ENCODE assay signal across 8 mouse cellular contexts in the genomic region with DNA sequence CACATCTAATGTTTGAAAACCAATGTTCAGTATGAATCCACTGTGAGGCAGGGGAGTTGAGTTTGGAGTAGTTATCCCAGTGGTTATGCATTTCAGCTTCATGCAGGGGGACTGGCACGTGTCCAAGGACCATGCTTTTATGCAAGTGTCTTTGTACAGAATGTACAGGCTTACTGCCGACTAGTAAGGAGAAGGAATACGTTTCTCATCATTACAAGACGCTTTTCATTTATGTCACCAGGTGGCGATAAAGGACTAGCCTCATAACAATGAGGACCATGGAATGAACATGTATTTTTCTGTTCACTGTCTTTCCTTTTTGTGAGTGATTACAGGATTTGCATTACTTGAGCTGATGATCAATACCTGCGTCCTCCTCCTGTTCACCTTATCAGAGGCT.
A peak's percentile ranks its signal among the peaks of the same experiment; 100 is the strongest.
DNase-seq lines count a peak whose midpoint lies in the region; ATAC-seq lines count a peak whose summit lies in the region.

No protein-coding gene starts in this region.

- H3K4me2 ChIP-seq in forebrain, embryonic 16.5 days (ENCODE audit: low read length) = no peak overlapping the region
- no peak overlapping the region for H3K4me2 ChIP-seq in liver, embryonic 12.5 days
- no peak overlapping the region for H3K4me2 ChIP-seq in neural tube, embryonic 14.5 days (ENCODE audit: low read depth, low read length)

- no peaks in the 10 kb centered on the region for H3K36me3 ChIP-seq in forebrain, embryonic 16.5 days (ENCODE audit: control insufficient read depth, insufficient read depth)
- peaks cover 17% of the 10 kb centered on the region for H3K36me3 ChIP-seq in liver, embryonic 12.5 days
- H3K36me3 ChIP-seq in neural tube, embryonic 14.5 days (ENCODE audit: control insufficient read depth, insufficient read depth, low read length) = no peaks in the 10 kb centered on the region

- H3K9me3 ChIP-seq in forebrain, embryonic 16.5 days (ENCODE audit: control insufficient read depth, low read length) = no peaks in the 10 kb centered on the region
- H3K9me3 ChIP-seq in liver, embryonic 12.5 days (replicated peaks) = no peaks in the 10 kb centered on the region
- H3K9me3 ChIP-seq in neural tube, embryonic 14.5 days (ENCODE audit: control insufficient read depth, low read length) = no peaks in the 10 kb centered on the region

- intact Hi-C loops in gastrocnemius, postnatal 36 days (cut with DNase I) = loop anchor here (5.0 kb wide), 1 partner anchor 698 kb away; no protein-coding TSS in a partner anchor

- H3K4me3 ChIP-seq in forebrain, embryonic 16.5 days (replicated peaks; ENCODE audit: low read length) = no peak overlapping the region
- no peak overlapping the region for H3K4me3 ChIP-seq in liver, embryonic 12.5 days
- no peak overlapping the region for H3K4me3 ChIP-seq in neural tube, embryonic 14.5 days (ENCODE audit: low read depth, low read length)

- no peaks in the 10 kb centered on the region for H3K4me1 ChIP-seq in forebrain, embryonic 16.5 days (replicated peaks; ENCODE audit: control insufficient read depth, insufficient read depth, low read length)
- peaks cover 18% of the 10 kb centered on the region for H3K4me1 ChIP-seq in liver, embryonic 12.5 days
- H3K4me1 ChIP-seq in neural tube, embryonic 14.5 days (ENCODE audit: control insufficient read depth, insufficient read depth, low read length) = no peaks in the 10 kb centered on the region

- no peaks in the 10 kb centered on the region for H3K27me3 ChIP-seq in forebrain, embryonic 16.5 days (replicated peaks; ENCODE audit: control insufficient read depth, insufficient read depth, low read length)
- no peaks in the 10 kb centered on the region for H3K27me3 ChIP-seq in liver, embryonic 12.5 days (replicated peaks)
- H3K27me3 ChIP-seq in neural tube, embryonic 14.5 days (ENCODE audit: control insufficient read depth, insufficient read depth, low read length) = no peaks in the 10 kb centered on the region

- no peak overlapping the region for H3K27ac ChIP-seq in forebrain, embryonic 16.5 days (ENCODE audit: low read length)
- no peak overlapping the region for H3K27ac ChIP-seq in liver, embryonic 12.5 days
- no peak overlapping the region for H3K27ac ChIP-seq in neural tube, embryonic 14.5 days (ENCODE audit: low read depth, low read length)

- DNase-seq in testis, postnatal 10 days (ENCODE audit: low spot score) = peak; percentile 51
- no peak for DNase-seq in testis, postnatal 14 days (ENCODE audit: low spot score)
- DNase-seq in c-Kit-positive CD71-positive TER-119-negative erythroid progenitor cells, embryonic 14.5 days (ENCODE audit: low read depth) = peak; percentile 60
- peak; percentile 60 for DNase-seq in kidney, postnatal 10 days
- no peak for DNase-seq in gastrocnemius, postnatal 36 days

- WGBS in forebrain, embryonic 16.5 days = 10% methylated on average over 6 of the region's 6 CpGs
- 26% methylated on average over 6 of the region's 6 CpGs for WGBS in liver, embryonic 12.5 days (ENCODE audit: insufficient replicate concordance)
- 23% methylated on average over 6 of the region's 6 CpGs for WGBS in neural tube, embryonic 14.5 days

- H3K9ac ChIP-seq in forebrain, embryonic 16.5 days (replicated peaks; ENCODE audit: low read depth, low read length) = no peak overlapping the region
- no peak overlapping the region for H3K9ac ChIP-seq in liver, embryonic 12.5 days
- no peak overlapping the region for H3K9ac ChIP-seq in neural tube, embryonic 14.5 days (replicated peaks; ENCODE audit: low read depth, low read length)

- ATAC-seq in forebrain, embryonic 16.5 days = peak; percentile 95
- ATAC-seq in liver, embryonic 12.5 days = peak; percentile 19; the same call in 1 of the 2 replicates
- peak; percentile 90 for ATAC-seq in neural tube, embryonic 14.5 days (ENCODE audit: low read depth)

Comparison
In these comparisons a context has a peak if more than half of its experiments do, and no peak if none do; other contexts are left out.
1. DNase-seq: peak in testis, postnatal 10 days (single experiment), c-Kit-positive CD71-positive TER-119-negative erythroid progenitor cells, embryonic 14.5 days (single experiment) and kidney, postnatal 10 days (single experiment); none in testis, postnatal 14 days (single experiment) and gastrocnemius, postnatal 36 days (0 of 2).
2. ATAC-seq: peak in every context shown above with its lines; median percentile 95 in forebrain, embryonic 16.5 days; 90 in neural tube, embryonic 14.5 days; 19 in liver, embryonic 12.5 days.